ENCODE assay signal across 8 mouse cellular contexts in genomic region chr2:121507951-121508330, GRCm38 (mm10). TPM values are rescaled to one million over a fixed set of nuclear protein-coding genes. Genes with fewer than 3 reads are reported as not detected.
A peak's percentile ranks its signal among the peaks of the same experiment; 100 is the strongest.
DNase-seq lines count a peak whose midpoint lies in the region; ATAC-seq and TF ChIP-seq lines count a peak whose summit lies in the region.
"Had no signal": no experiment of that assay in that cellular context is flagged by ENCODE, and none has a peak within 500 bp of the region (broad histone marks: within the 10 kb centered on the region; RNA-seq: fewer than 3 reads in every experiment).

No protein-coding gene starts in this region.

- ATAC-seq in lung, postnatal 0 days = no peak
- ATAC-seq in forebrain, embryonic 14.5 days = no peak
- ATAC-seq in liver, embryonic 14.5 days (ENCODE audit: insufficient read depth) = no peak
- no peak for ATAC-seq in frontal cortex, adult (ENCODE audit: low TSS enrichment)

- TF ChIP-seq POLR2A in lung, adult 2 months (IDR thresholded peaks at IDR 0.05; ENCODE audit: borderline replicate concordance, extremely low read depth, low read depth, low read length) = no peak

- no peaks in the 10 kb centered on the region for H3K27me3 ChIP-seq in lung, postnatal 0 days (replicated peaks; ENCODE audit: insufficient read depth, low read length)
- no peaks in the 10 kb centered on the region for H3K27me3 ChIP-seq in forebrain, embryonic 14.5 days (replicated peaks; ENCODE audit: control insufficient read depth, insufficient read depth, low read length)
- H3K27me3 ChIP-seq in liver, embryonic 14.5 days (ENCODE audit: control insufficient read depth, insufficient read depth, low read length) = no peaks in the 10 kb centered on the region

- H3K9ac ChIP-seq in lung, postnatal 0 days (replicated peaks; ENCODE audit: low read depth) = no peak overlapping the region
- peak overlapping the region; percentile 70 for H3K9ac ChIP-seq in forebrain, embryonic 14.5 days (ENCODE audit: low read length)
- peak overlapping the region; percentile 81 for H3K9ac ChIP-seq in liver, embryonic 14.5 days (replicated peaks)

- no peaks in the 10 kb centered on the region for H3K36me3 ChIP-seq in lung, postnatal 0 days (ENCODE audit: insufficient read depth, low read length)
- peaks cover 18% of the 10 kb centered on the region; the same call in 1 of the 2 replicates for H3K36me3 ChIP-seq in forebrain, embryonic 14.5 days (ENCODE audit: control insufficient read depth, insufficient read depth, low read length)
- peaks cover 25% of the 10 kb centered on the region for H3K36me3 ChIP-seq in liver, embryonic 14.5 days (replicated peaks; ENCODE audit: control insufficient read depth, insufficient read depth, low read depth)

- H3K4me2 ChIP-seq in lung, postnatal 0 days (replicated peaks; ENCODE audit: low read depth, low read length) = peak overlapping the region; percentile 58; the same call in 1 of the 2 replicates
- peak overlapping the region; percentile 63 for H3K4me2 ChIP-seq in forebrain, embryonic 14.5 days (ENCODE audit: low read length)
- H3K4me2 ChIP-seq in liver, embryonic 14.5 days (ENCODE audit: low read depth) = peak overlapping the region; percentile 68

- no peak for TF ChIP-seq EP300 in lung, postnatal 0 days (IDR thresholded peaks at IDR 0.05)
- no peak for TF ChIP-seq EP300 in liver, embryonic 14.5 days (IDR thresholded peaks at IDR 0.05; ENCODE audit: low read depth)

- 77% methylated on average over 2 of the region's 2 CpGs for WGBS in lung, postnatal 0 days
- 71% methylated on average over 2 of the region's 2 CpGs for WGBS in lung, adult 2 months
- WGBS in forebrain, embryonic 14.5 days = 80% methylated on average over 2 of the region's 2 CpGs
- WGBS in liver, embryonic 14.5 days (ENCODE audit: insufficient replicate concordance) = 69% methylated on average over 2 of the region's 2 CpGs

- 0 out of 2 replicates have a peak overlapping the region, but pooled peaks have one; percentile 55 for H3K4me3 ChIP-seq in lung, postnatal 0 days (ENCODE audit: low read depth, low read length)
- no peak overlapping the region for H3K4me3 ChIP-seq in lung, adult 2 months (replicated peaks; ENCODE audit: extremely low read depth, low read depth, low read length)
- peak overlapping the region; percentile 47 for H3K4me3 ChIP-seq in forebrain, embryonic 14.5 days (ENCODE audit: low read depth, low read length)
- H3K4me3 ChIP-seq in liver, embryonic 14.5 days (ENCODE audit: insufficient read depth in 1 of 2, low read depth in 2 of 2, low read length in 2 of 2) = peak overlapping the region; percentile 59 to 80

- H3K9me3 ChIP-seq in lung, postnatal 0 days (ENCODE audit: low read length) = no peaks in the 10 kb centered on the region
- no peaks in the 10 kb centered on the region for H3K9me3 ChIP-seq in forebrain, embryonic 14.5 days (replicated peaks; ENCODE audit: control insufficient read depth, low read length)
- H3K9me3 ChIP-seq in liver, embryonic 14.5 days (ENCODE audit: control insufficient read depth, low read length) = no peaks in the 10 kb centered on the region

- peaks cover 4% of the 10 kb centered on the region; the same call in 1 of the 2 replicates for H3K4me1 ChIP-seq in lung, postnatal 0 days (ENCODE audit: insufficient read depth, low read depth, low read length)
- H3K4me1 ChIP-seq in lung, adult 2 months (ENCODE audit: control insufficient read depth, insufficient read depth, low read length) = no peaks in the 10 kb centered on the region; the same call in none of the 2 replicates
- 0 out of 2 replicates have a peak, but pooled peaks cover 8% of the 10 kb centered on the region for H3K4me1 ChIP-seq in forebrain, embryonic 14.5 days (ENCODE audit: control insufficient read depth, insufficient read depth, low read length)
- peaks cover 17 to 20% of the 10 kb centered on the region in 2 experiments for H3K4me1 ChIP-seq in liver, embryonic 14.5 days (replicated peaks; ENCODE audit: control insufficient read depth in 2 of 2, insufficient read depth in 2 of 2, low read length in 1 of 2)

- TF ChIP-seq CTCF in lung, postnatal 0 days (IDR thresholded peaks at IDR 0.05) = no peak
- TF ChIP-seq CTCF in lung, adult 2 months (IDR thresholded peaks at IDR 0.05; ENCODE audit: insufficient read depth, low read length) = no peak
- TF ChIP-seq CTCF in liver, embryonic 14.5 days (IDR thresholded peaks at IDR 0.05; ENCODE audit: low read depth) = no peak

- no peak overlapping the region for H3K27ac ChIP-seq in lung, postnatal 0 days (ENCODE audit: low read length)
- no peak overlapping the region for H3K27ac ChIP-seq in forebrain, embryonic 14.5 days (ENCODE audit: low read depth, low read length)
- no peak overlapping the region for H3K27ac ChIP-seq in liver, embryonic 14.5 days

- DNase-seq in lung, postnatal 0 days (ENCODE audit: low spot score) = no peak
- no peak for DNase-seq in lung, adult 2 months
- DNase-seq in forebrain, embryonic 14.5 days (ENCODE audit: low spot score) = no peak
- DNase-seq in liver, embryonic 14.5 days (ENCODE audit: low read depth in 3 of 3, low spot score in 3 of 3) = no peak
- DNase-seq in adrenal gland, adult 8-10 months = no peak
- DNase-seq in adrenal gland, postnatal 25 days = no peak
- DNase-seq: right cerebral cortex, postnatal 14 days had no signal

RNA-seq across cellular contexts. Expression of gene Wdr76, which starts 1.4 kb away (rescaled TPM):
- polyA plus RNA-seq in lung, postnatal 0 days (2015; fragmentation: Nextera tagmentation; extraction: Ambion mirVana) = 2.6 and 2.9 TPM in 2 replicates
- polyA plus RNA-seq in lung, adult 2 months (2012; rRNA removed) = 1.3 and 3.0 TPM in 2 replicates
- polyA plus RNA-seq in forebrain, embryonic 14.5 days (2014; fragmentation: Nextera tagmentation; extraction: Ambion mirVana) = 5.5 and 5.6 TPM in 2 replicates
- 7.4 and 11.5 TPM in 2 replicates for polyA plus RNA-seq in liver, embryonic 14.5 days (2012; rRNA removed)
- 8.6 and 9.1 TPM in 2 replicates for polyA plus RNA-seq in liver, embryonic 14.5 days (2014; fragmentation: Nextera tagmentation; extraction: Ambion mirVana)
- total RNA-seq in adrenal gland, adult 8-10 months (2022) = 1 to 10 TPM; 2.6 to 6.1 (median 4.4) TPM
- total RNA-seq in adrenal gland, postnatal 25 days (2021) = 6.7 and 7.2 TPM in 2 replicates

RNA-seq across cellular contexts. Expression of gene Mfap1a, which starts 1.5 kb away (rescaled TPM):
- polyA plus RNA-seq in lung, postnatal 0 days (2015; fragmentation: Nextera tagmentation; extraction: Ambion mirVana) = 16.3 and 20.7 TPM in 2 replicates
- 3.0 and 4.9 TPM in 2 replicates for polyA plus RNA-seq in lung, adult 2 months (2012; rRNA removed)
- polyA plus RNA-seq in forebrain, embryonic 14.5 days (2014; fragmentation: Nextera tagmentation; extraction: Ambion mirVana) = 19.4 and 24.4 TPM in 2 replicates
- 3.8 and 6.8 TPM in 2 replicates for polyA plus RNA-seq in liver, embryonic 14.5 days (2012; rRNA removed)
- polyA plus RNA-seq in liver, embryonic 14.5 days (2014; fragmentation: Nextera tagmentation; extraction: Ambion mirVana) = 8.5 and 10.0 TPM in 2 replicates
- total RNA-seq in adrenal gland, adult 8-10 months (2022) = 10 to 100 TPM; 31.3 to 37.9 (median 35.5) TPM
- total RNA-seq in adrenal gland, postnatal 25 days (2021) = 34.5 and 37.6 TPM in 2 replicates

RNA-seq across cellular contexts. Expression of gene Mfap1b, which starts 34.1 kb away (rescaled TPM):
- polyA plus RNA-seq in lung, postnatal 0 days (2015; fragmentation: Nextera tagmentation; extraction: Ambion mirVana) = 37.7 and 37.8 TPM in 2 replicates
- polyA plus RNA-seq in lung, adult 2 months (2012; rRNA removed) = 3.3 and 5.1 TPM in 2 replicates
- 65.7 and 73.0 TPM in 2 replicates for polyA plus RNA-seq in forebrain, embryonic 14.5 days (2014; fragmentation: Nextera tagmentation; extraction: Ambion mirVana)
- 3.4 and 8.7 TPM in 2 replicates for polyA plus RNA-seq in liver, embryonic 14.5 days (2012; rRNA removed)
- 20.1 and 22.2 TPM in 2 replicates for polyA plus RNA-seq in liver, embryonic 14.5 days (2014; fragmentation: Nextera tagmentation; extraction: Ambion mirVana)
- 10 to 100 TPM; 38.2 to 44.8 (median 40.2) TPM for total RNA-seq in adrenal gland, adult 8-10 months (2022)
- total RNA-seq in adrenal gland, postnatal 25 days (2021) = 34.5 and 40.5 TPM in 2 replicates

RNA-seq across cellular contexts. Expression of gene Serinc4, which starts 51.4 kb away (rescaled TPM):
- 0.15 and 0.35 TPM in 2 replicates for polyA plus RNA-seq in lung, postnatal 0 days (2015; fragmentation: Nextera tagmentation; extraction: Ambion mirVana)
- polyA plus RNA-seq in lung, adult 2 months (2012; rRNA removed) = 0.40 and 0.66 TPM in 2 replicates
- polyA plus RNA-seq in forebrain, embryonic 14.5 days (2014; fragmentation: Nextera tagmentation; extraction: Ambion mirVana) = 0.95 and 1.1 TPM in 2 replicates
- polyA plus RNA-seq in liver, embryonic 14.5 days (2012; rRNA removed) = 0.17 and 0.22 TPM in 2 replicates
- 0.08 and 0.11 TPM in 2 replicates for polyA plus RNA-seq in liver, embryonic 14.5 days (2014; fragmentation: Nextera tagmentation; extraction: Ambion mirVana)
- under 1 TPM; 0.20 to 0.75 (median 0.28) TPM for total RNA-seq in adrenal gland, adult 8-10 months (2022)
- 0.30 TPM in 1 of 2 replicates, not detected in the other for total RNA-seq in adrenal gland, postnatal 25 days (2021)

RNA-seq across cellular contexts. Expression of gene Hypk, which starts 54.9 kb away (rescaled TPM):
- 61.7 and 70.9 TPM in 2 replicates for polyA plus RNA-seq in lung, postnatal 0 days (2015; fragmentation: Nextera tagmentation; extraction: Ambion mirVana)
- 6.8 and 10.1 TPM in 2 replicates for polyA plus RNA-seq in lung, adult 2 months (2012; rRNA removed)
- 91.9 and 95.1 TPM in 2 replicates for polyA plus RNA-seq in forebrain, embryonic 14.5 days (2014; fragmentation: Nextera tagmentation; extraction: Ambion mirVana)
- polyA plus RNA-seq in liver, embryonic 14.5 days (2012; rRNA removed) = 22.4 and 26.8 TPM in 2 replicates
- 72.9 and 79.2 TPM in 2 replicates for polyA plus RNA-seq in liver, embryonic 14.5 days (2014; fragmentation: Nextera tagmentation; extraction: Ambion mirVana)
- total RNA-seq in adrenal gland, adult 8-10 months (2022) = 10 to 100 TPM; 14.2 to 53.3 (median 35.7) TPM
- total RNA-seq in adrenal gland, postnatal 25 days (2021) = 42.9 and 106 TPM in 2 replicates
